Mouse (Mus musculus): Measurements from ENCODE around the gene Purb.
"Not testable (repeated sequence)": the region's sequence is repeated elsewhere in the genome, so short reads cannot be mapped to it uniquely, and the experiment has no call there.

Gene Purb

DNA sequence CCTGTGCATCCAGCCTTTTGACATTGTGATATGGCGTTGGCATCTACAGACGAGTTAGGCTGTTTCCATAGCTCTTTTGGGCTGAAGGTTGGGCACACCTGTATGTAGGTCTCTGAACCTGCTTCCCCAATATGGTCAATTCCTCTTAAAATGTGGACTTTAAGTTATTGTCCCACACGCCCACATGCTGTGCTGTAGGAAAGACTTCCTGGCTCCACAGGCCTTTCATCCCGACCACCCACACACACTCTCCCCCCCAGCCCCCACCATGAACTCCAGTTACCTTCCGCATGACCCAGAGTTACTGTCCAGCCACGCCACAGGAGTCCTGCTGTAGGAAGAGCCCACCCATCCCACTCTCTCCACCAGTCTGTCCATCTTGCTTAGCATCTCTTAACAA, 11.2 kb upstream of the Purb start:
- DNase-seq (ENCODE audit: low read depth, low spot score) = no peak

GRCm38 (mm10) chr11:6484244-6484959, 8.7 kb upstream of the Purb start:
- DNase-seq (ENCODE audit: low read depth, low spot score) = no peak

DNA sequence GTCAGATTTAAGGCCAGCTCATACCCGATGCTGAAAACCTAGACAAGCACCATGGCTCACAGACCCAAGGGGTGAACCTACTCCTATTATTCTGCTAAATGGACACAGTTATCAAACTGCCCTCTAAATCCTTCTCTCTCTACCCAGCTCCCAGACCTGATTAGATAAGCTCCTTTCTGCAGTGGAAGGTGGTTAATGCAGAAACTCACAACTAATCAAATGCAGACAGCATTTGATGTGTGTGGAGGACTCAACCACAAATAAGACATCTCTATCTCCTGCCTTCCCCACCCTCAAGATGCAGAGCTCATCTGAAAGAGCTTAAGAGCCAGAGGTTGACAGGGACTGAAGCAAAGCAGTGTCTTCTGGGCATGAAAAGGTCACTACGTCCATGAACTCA, 7.4 kb upstream of the Purb start:
- DNase-seq (ENCODE audit: low read depth, low spot score) = no peak

DNA sequence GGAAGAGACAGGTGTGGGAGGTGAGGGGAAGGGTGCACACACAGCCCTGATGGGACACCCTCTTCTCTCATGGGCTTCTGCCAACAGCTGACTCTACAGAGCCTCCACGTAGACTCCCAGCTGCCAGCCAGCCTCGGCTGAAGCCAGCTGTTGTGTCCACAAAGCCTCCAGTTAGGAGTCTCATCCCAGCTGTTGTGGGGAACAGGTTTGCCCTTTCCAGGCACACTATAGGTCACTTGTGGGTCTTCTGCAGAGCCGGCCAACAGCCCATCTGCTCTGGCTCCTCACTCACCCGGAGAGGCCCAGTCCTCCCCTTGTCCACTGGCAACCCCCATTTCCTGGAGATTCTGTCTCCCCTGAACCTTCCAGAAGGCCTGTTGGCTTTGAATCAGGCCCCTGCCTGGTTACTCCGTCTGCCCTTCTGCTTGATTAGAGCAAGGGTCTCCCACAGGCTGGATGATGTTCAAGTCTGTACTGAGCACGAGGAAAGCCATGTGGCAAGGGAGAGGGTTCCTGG, 6.0 kb upstream of the Purb start:
- DNase-seq (ENCODE audit: low read depth, low spot score) = no peak

GRCm38 (mm10) chr11:6480681-6481405, 5.1 kb upstream of the Purb start:
- DNase-seq (ENCODE audit: low read depth, low spot score) = no peak

- no peak for DNase-seq (ENCODE audit: low read depth, low spot score)
These were observed 4.5 kb upstream of the Purb start for GRCm38 (mm10) chr11:6480191-6480590.

- DNase-seq (ENCODE audit: low read depth, low spot score) = no peak
These were observed 3.5 kb upstream of the Purb start for GRCm38 (mm10) chr11:6479231-6479630.

DNA sequence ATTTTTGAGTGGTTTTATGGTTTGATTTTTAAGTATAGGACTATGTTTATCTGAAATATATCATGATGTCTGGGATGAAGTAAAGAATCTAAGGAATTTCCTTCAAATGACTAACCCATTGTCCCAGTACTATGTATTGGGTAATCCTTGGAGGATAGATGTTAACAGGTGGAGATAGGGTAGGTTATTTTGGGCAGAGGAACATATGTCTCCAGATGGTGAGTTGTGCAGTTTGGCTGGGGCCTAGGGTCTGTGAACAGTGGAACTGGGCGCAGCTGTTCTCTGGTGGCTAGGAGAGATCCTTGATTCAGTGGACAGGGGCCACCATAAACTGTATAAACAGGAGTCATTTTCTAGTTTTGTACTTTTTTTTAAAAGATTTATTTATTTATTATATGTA, 1.6 kb upstream of the Purb start:
- no peak for DNase-seq (ENCODE audit: low read depth, low spot score)

DNA sequence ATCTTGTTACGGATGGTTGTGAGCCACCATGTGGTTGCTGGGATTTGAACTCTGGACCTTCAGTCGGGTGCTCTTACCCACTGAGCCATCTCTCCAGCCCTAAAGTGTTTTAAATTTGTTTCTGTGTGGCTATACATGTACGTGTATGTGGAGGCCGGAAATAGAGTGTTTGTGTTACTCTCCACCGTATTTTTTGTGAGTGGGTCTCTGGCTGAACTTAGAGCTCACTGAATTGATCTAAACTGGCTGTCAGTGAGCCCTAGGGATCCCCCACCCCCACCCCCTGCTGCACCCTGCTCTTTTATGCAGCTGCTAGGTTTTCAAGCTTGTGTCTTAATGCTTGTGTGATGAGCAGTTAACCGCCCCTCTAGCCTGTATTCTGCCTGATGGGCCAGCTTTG, 1.2 kb upstream of the Purb start:
- DNase-seq (ENCODE audit: low read depth, low spot score) = no peak

- peak; percentile 37 for DNase-seq (ENCODE audit: low read depth, low spot score)
These were observed 614 bp downstream of the Purb start for GRCm38 (mm10) chr11:6474874-6475731.

DNA sequence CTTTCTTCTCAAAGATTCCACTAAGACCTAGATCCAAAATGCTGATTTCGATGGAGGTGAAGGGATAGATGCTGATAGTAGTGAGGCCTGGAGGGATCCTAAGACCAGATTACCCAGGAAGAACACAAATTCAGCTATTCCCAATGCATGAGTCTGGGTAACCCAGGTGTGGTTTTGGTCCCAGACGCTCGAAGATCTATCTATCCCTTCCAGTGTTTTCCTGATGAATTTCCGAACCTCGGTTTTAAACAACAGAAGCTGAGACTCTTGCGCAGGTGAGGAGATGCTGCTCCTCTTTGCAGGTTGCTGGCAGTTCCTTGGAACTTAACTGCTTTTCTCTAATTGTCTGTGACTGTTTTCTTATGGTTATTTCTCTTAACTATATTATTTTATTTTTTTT, 1.3 kb downstream of the Purb start:
- DNase-seq (ENCODE audit: low read depth, low spot score) = no peak

DNA sequence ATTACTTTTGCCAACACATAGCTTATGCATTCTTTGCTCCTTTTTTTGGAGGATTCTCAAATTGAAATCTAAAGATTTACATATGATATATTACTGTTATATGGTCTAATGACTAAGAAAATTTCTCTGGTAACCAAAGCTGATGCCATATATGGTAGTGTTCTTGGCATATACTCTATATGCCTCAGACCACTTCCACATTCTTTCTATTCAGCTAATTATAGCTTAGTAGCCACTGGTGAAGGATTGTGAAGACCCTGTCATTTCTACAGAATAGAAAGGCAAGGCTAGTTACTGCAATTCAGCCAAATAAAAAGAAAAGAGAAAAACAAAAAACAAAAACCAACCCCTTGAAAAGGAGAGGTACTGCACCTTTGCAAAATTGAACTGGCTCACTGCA, 3.6 kb downstream of the Purb start:
- DNase-seq (ENCODE audit: low read depth, low spot score) = no peak

- DNase-seq (ENCODE audit: low read depth, low spot score) = no peak
These were observed 4.2 kb downstream of the Purb start for GRCm38 (mm10) chr11:6471493-6471892.

GRCm38 (mm10) chr11:6471054-6471453, 4.7 kb downstream of the Purb start:
- no peak for DNase-seq (ENCODE audit: low read depth, low spot score)

DNA sequence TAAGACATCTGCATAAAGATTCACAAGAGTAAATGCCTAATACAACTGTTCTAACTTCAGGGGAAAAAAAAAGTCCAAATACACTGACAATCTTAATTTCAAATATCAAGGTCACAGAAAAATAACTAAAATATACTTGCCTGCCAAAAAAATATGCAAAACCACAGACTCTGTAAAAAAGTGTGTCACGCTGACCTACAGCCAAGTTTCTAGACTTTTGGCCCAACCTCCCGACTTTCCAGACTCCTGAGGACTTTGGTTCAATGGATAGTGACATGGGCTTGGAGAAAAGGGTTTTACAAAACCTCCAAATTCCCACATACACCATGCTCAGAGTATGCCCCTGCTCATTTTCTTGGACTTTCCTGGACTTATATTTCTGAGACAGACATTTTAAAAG, 7.2 kb downstream of the Purb start:
- DNase-seq (ENCODE audit: low read depth, low spot score) = no peak

DNA sequence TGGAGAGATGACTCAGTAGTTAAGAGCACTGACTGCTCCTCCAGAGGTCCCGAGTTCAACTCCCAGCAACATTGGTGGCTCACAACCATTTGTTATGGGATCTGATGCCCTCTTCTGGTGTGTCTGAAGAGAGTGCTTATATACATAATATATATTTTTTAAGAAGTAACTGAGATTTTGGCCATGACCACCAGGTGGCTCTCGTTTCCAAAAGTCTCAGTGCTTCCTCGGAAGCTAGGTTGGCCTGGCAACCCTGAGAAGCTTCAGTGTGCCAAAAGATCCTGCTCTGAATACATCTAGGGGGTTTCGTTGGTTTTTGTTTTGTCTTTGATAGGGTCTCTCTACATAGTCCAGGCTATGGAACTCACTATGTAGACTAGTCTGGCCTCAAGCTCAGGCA, 10.6 kb downstream of the Purb start:
- DNase-seq (ENCODE audit: low read depth, low spot score) = peak; percentile 80

DNA sequence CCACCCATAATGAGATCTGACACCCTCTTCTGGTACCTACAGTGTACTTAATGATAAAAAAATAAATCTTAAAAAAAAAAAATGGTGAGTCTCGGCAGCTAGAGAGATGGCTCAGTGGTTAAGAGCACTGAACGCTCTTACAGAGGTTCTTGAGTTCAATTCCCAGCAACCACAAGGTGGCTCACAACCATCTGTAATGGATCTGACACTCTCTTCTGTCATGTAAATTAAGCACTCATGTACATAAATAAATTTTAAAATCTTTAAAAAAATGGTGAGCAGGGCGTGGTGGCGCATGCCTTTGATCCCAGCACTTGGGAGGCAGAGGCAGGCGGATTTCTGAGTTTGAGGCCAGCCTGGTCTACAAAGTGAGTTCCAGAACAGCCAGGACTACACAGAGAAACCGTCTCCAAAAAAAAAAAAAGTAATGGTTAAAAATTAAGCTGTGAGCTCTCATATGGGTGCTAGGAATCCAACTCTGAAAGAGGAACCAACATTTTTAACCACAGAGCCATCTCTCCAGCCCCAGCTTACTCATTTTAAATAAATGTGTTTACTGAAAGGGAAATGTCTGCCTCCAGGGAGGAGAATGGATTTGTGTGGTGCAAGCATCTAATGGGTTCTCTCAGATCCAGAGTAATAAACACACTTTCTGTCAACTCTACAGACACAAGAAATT, 12.4 kb downstream of the Purb start:
- DNase-seq (ENCODE audit: low read depth, low spot score) = no peak

- DNase-seq (ENCODE audit: low read depth, low spot score) = no peak
These were observed 19.6 kb downstream of the Purb start for GRCm38 (mm10) chr11:6456083-6456482.

GRCm38 (mm10) chr11:6448155-6448554, 27.6 kb downstream of the Purb start:
- DNase-seq (ENCODE audit: low read depth, low spot score) = not testable (repeated sequence)

DNA sequence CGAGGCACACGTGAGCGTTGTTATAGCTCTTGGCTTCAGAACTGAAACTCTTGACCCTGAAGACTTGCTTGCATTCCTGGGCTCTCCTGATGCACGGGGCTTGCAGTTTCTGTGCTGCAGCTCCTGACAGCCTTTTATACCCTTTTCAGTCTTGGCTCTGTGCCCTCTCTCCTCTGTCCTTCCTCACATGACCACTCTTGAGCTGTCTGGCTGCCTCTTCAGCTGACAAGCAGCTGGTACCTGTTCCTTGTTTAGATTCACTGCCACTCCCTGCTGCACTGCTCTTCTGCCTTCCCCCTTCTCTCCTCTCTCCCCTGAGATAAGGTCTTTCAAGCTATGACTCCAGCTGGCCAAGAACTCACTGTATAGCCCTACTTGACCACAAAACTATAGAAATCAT, 28.2 kb downstream of the Purb start:
- no peak for DNase-seq (ENCODE audit: low read depth, low spot score)

DNA sequence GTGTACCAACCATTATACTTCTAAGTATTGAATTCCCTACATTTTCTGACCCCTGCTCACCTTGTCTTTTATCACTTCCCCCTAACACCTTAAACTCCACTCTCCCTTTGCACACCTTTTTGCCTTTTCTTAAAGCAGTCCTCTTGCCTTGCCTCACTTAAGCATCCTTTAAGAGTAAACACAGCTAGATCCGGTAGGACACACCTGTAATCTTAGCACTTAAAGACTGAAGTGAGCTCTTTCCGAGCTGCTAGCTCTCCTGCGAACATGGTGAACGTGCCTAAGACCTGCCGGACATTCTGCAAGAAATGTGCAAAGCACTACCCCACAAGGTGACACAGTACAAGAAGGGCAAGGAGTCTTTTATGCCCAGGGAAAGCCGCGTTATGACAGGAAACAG, 29.8 kb downstream of the Purb start:
- DNase-seq (ENCODE audit: low read depth, low spot score) = no peak

DNA sequence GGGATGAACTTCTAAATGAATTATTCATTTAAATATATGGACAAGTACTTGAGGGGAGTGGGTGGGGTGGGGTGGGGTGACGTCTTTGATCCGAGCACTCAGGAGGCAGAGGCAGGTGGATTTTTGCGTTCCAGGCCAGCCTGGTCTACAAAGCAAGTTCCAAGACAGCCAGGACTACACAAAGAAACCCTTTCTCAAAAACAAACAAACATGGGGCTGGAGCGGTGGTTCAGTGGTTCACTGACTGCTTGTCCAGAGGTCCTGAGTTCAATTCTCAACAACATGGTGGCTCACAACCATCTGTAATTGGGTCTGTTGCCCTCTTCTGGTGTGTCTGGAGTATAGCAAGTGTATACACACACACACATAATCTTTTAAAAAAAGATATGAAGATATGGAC, 30.3 kb downstream of the Purb start:
- no peak for DNase-seq (ENCODE audit: low read depth, low spot score)

All from mesoderm, embryonic 11.5 days (tissue).